Comparison of ENCODE assay signal across 8 mouse cellular contexts in the genomic region with DNA sequence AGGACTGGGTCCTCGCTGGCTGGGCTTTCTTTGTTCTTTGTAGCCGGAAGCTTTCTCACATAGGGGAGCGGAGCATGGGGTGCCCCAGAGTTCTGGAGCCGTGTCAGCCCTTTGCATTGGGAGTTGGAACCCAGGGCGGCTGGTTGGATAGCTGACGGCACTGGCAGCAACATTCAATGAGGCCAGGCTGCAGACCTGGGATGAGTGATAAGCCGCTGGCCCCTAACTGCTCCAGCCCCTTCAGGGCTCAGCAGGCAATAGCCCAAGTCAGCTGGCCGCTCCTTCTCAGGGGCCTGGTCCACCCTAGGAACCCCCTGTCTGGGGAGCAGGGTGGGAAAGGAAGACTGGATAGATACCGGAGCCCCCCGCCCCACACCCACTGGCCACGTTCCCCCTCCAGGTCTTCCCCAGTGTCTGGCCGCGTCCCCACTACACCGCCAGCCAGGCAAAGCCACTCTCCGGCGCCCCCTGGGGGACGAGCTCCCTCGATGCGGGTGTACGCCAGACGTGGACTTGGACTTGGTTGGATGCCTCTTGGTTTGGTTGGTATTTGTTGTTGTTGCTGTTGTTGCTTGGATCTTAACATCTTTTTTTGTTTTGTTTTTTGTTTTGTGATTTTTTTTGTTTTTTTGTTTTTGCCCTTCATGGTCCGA. TPM values are rescaled to one million over a fixed set of nuclear protein-coding genes. Genes with fewer than 3 reads are reported as not detected.
DNase-seq lines count a peak whose midpoint lies in the region; ATAC-seq lines count a peak whose summit lies in the region.

No protein-coding gene starts in this region.

- no peak overlapping the region for H3K27ac ChIP-seq in embryonic facial prominence, embryonic 14.5 days (replicated peaks; ENCODE audit: low read depth, low read length)
- H3K27ac ChIP-seq in heart, embryonic 14.5 days (replicated peaks in 1 of 2; ENCODE audit: control insufficient read depth in 1 of 2, insufficient read depth in 1 of 2, low read depth in 2 of 2, low read length in 2 of 2) = no peak overlapping the region

- peaks cover 3% of the 10 kb centered on the region; the same call in 1 of the 2 replicates for H3K4me1 ChIP-seq in embryonic facial prominence, embryonic 14.5 days (ENCODE audit: control insufficient read depth, insufficient read depth, low read length)
- peaks cover 4% of the 10 kb centered on the region in 2 experiments; a peak in 2 of 4 replicates for H3K4me1 ChIP-seq in heart, embryonic 14.5 days (ENCODE audit: control insufficient read depth in 2 of 2, insufficient read depth in 2 of 2, low read length in 2 of 2)

- no peaks in the 10 kb centered on the region for H3K9me3 ChIP-seq in embryonic facial prominence, embryonic 14.5 days (ENCODE audit: control insufficient read depth, low read length)
- no peaks in the 10 kb centered on the region for H3K9me3 ChIP-seq in heart, embryonic 14.5 days (ENCODE audit: control insufficient read depth, low read length)

- H3K27me3 ChIP-seq in embryonic facial prominence, embryonic 14.5 days (replicated peaks; ENCODE audit: control insufficient read depth, insufficient read depth, low read length) = no peaks in the 10 kb centered on the region
- H3K27me3 ChIP-seq in heart, embryonic 14.5 days (ENCODE audit: control insufficient read depth, insufficient read depth, low read length) = peaks cover 5% of the 10 kb centered on the region

- H3K4me3 ChIP-seq in embryonic facial prominence, embryonic 14.5 days (ENCODE audit: low read depth, low read length) = no peak overlapping the region
- no peak overlapping the region for H3K4me3 ChIP-seq in heart, embryonic 14.5 days (ENCODE audit: control insufficient read depth in 1 of 2, insufficient read depth in 1 of 2, low read depth in 1 of 2, low read length in 2 of 2)

- no peak overlapping the region for H3K9ac ChIP-seq in embryonic facial prominence, embryonic 14.5 days (ENCODE audit: low read depth, low read length)
- H3K9ac ChIP-seq in heart, embryonic 14.5 days (ENCODE audit: low read length) = peak overlapping the region; percentile 36

- no peaks in the 10 kb centered on the region for H3K36me3 ChIP-seq in embryonic facial prominence, embryonic 14.5 days (ENCODE audit: control insufficient read depth, insufficient read depth, low read length)
- 0 out of 2 replicates have a peak, but pooled peaks cover 12% of the 10 kb centered on the region for H3K36me3 ChIP-seq in heart, embryonic 14.5 days (ENCODE audit: control insufficient read depth, insufficient read depth, low read length)

- peak; percentile 48 for DNase-seq in A20 (ENCODE audit: low read depth, low spot score)
- peak; percentile 83 to 91 for DNase-seq in adrenal gland, adult 18-20 months (ENCODE audit: low spot score in 2 of 2)
- peak; percentile 34 for DNase-seq in embryonic facial prominence, embryonic 14.5 days (ENCODE audit: low spot score)
- DNase-seq in kidney, postnatal 25 days = peak; percentile 71 to 80
- DNase-seq in lung, postnatal 25 days (ENCODE audit: low spot score) = peak; percentile 73
- peak; percentile 58 for DNase-seq in right cerebral cortex, postnatal 25 days
- DNase-seq in urinary bladder, postnatal 36 days (ENCODE audit: low spot score in 2 of 2) = peak; percentile 75 to 82

- H3K4me2 ChIP-seq in embryonic facial prominence, embryonic 14.5 days (ENCODE audit: low read depth, low read length) = peak overlapping the region; percentile 38
- H3K4me2 ChIP-seq in heart, embryonic 14.5 days (ENCODE audit: low read length) = peak overlapping the region; percentile 33

- ATAC-seq in embryonic facial prominence, embryonic 14.5 days (ENCODE audit: low read depth) = peak; percentile 67; the same call in 1 of the 2 replicates
- ATAC-seq in heart, embryonic 14.5 days (ENCODE audit: insufficient number of reproducible peaks, insufficient read depth, low FRiP score, low read depth) = no peak

- WGBS in embryonic facial prominence, embryonic 14.5 days = 22% methylated on average over 19 of the region's 22 CpGs
- 14% methylated on average over 22 of the region's 22 CpGs for WGBS in heart, embryonic 14.5 days

RNA-seq across cellular contexts. Expression of a gene that starts 14.1 kb away (rescaled TPM):
- total RNA-seq in adrenal gland, adult 18-20 months (2021) = 10 to 100 TPM in 1 of 2 experiments, 1 to 10 TPM in 1; 7.3 to 12.4 TPM
- 6.0 and 7.6 TPM in 2 replicates for polyA plus RNA-seq in embryonic facial prominence, embryonic 14.5 days (2014; fragmentation: Nextera tagmentation; extraction: Ambion mirVana)
- 3.1 and 4.8 TPM in 2 replicates for polyA plus RNA-seq in heart, embryonic 14.5 days (2014; fragmentation: Nextera tagmentation; extraction: Ambion mirVana)

Comparison
In these comparisons a context has a peak if more than half of its experiments do, and no peak if none do; other contexts are left out.
1. DNase-seq: peak in every context shown above with its lines; median percentile 87 in adrenal gland, adult 18-20 months; 78 in urinary bladder, postnatal 36 days; 76 in kidney, postnatal 25 days; 73 in lung, postnatal 25 days; 58 in right cerebral cortex, postnatal 25 days; 48 in A20; 34 in embryonic facial prominence, embryonic 14.5 days.